Mouse (Mus musculus) olfactory bulb, adult 2 months (tissue): ENCODE data around the gene Gstm1.

Experiments used
- CTCF ChIP-seq: fragments of 200-500 bp; IDR thresholded peaks from 2 replicates; pipeline ENCODE4 v1.5.1; 2012; ENCODE audit warnings: low read depth, mild to moderate bottlenecking, low read length, moderate library complexity; ENCODE audit not compliant: insufficient read depth
- POLR2A ChIP-seq: fragments of 200-500 bp; IDR thresholded peaks from 2 replicates; pipeline ENCODE4 v1.6.1; 2012; ENCODE audit warnings: mild to moderate bottlenecking, low read depth, low read length, moderate library complexity; ENCODE audit not compliant: insufficient read depth

- TF ChIP-seq CTCF, result no peak
- no peak for TF ChIP-seq POLR2A
Measured at GRCm38 (mm10) chr3:107982726-107983125, 35.0 kb downstream of the Gstm1 start.
